8 mouse cellular contexts compared by ENCODE assay signal in genomic region chr16:45843351-45843891, GRCm38 (mm10).
A peak's percentile ranks its signal among the peaks of the same experiment; 100 is the strongest.
DNase-seq lines count a peak whose midpoint lies in the region; ATAC-seq and TF ChIP-seq lines count a peak whose summit lies in the region.

No protein-coding gene starts in this region.

- peak; percentile 5 to 17 for DNase-seq in layer of hippocampus, postnatal 10 days (ENCODE audit: low spot score in 2 of 2)
- DNase-seq in layer of hippocampus, adult 8-10 months (ENCODE audit: low spot score in 2 of 2): no peak
- peak; percentile 66 for DNase-seq in embryonic facial prominence, embryonic 11.5 days (ENCODE audit: low spot score)
- DNase-seq in lung, postnatal 14 days: peak; percentile 67
- no peak for DNase-seq in left cerebral cortex, adult 18-20 months (ENCODE audit: low spot score in 2 of 2)

- no peaks in the 10 kb centered on the region for H3K4me1 ChIP-seq in embryonic facial prominence, embryonic 11.5 days (ENCODE audit: control insufficient read depth, insufficient read depth, low read length)
- peaks cover 51% of the 10 kb centered on the region for H3K4me1 ChIP-seq in heart, embryonic 13.5 days
- peaks cover 50% of the 10 kb centered on the region for H3K4me1 ChIP-seq in kidney, embryonic 15.5 days
- H3K4me1 ChIP-seq in testis, adult 2 months (ENCODE audit: control insufficient read depth, insufficient read depth, low read length): peaks cover 3% of the 10 kb centered on the region; the same call in 1 of the 2 replicates

- H3K27me3 ChIP-seq in embryonic facial prominence, embryonic 11.5 days (ENCODE audit: control insufficient read depth, insufficient read depth, low read length): no peaks in the 10 kb centered on the region
- H3K27me3 ChIP-seq in heart, embryonic 13.5 days (replicated peaks): no peaks in the 10 kb centered on the region
- no peaks in the 10 kb centered on the region for H3K27me3 ChIP-seq in kidney, embryonic 15.5 days
- H3K27me3 ChIP-seq in testis, adult 2 months (ENCODE audit: control insufficient read depth, insufficient read depth, low read length): no peaks in the 10 kb centered on the region

- H3K27ac ChIP-seq in embryonic facial prominence, embryonic 11.5 days (replicated peaks; ENCODE audit: low read depth, low read length): peak overlapping the region; percentile 72
- H3K27ac ChIP-seq in heart, embryonic 13.5 days (replicated peaks): peak overlapping the region; percentile 93
- H3K27ac ChIP-seq in kidney, embryonic 15.5 days: peak overlapping the region; percentile 92
- H3K27ac ChIP-seq in testis, adult 2 months (ENCODE audit: control insufficient read depth, insufficient read depth, low read depth, low read length): peak overlapping the region; percentile 41

- no peaks in the 10 kb centered on the region for H3K9me3 ChIP-seq in embryonic facial prominence, embryonic 11.5 days (replicated peaks; ENCODE audit: control insufficient read depth, low read length)
- H3K9me3 ChIP-seq in heart, embryonic 13.5 days: no peaks in the 10 kb centered on the region
- H3K9me3 ChIP-seq in kidney, embryonic 15.5 days (replicated peaks): no peaks in the 10 kb centered on the region

- TF ChIP-seq CTCF in testis, adult 2 months (IDR thresholded peaks at IDR 0.05; ENCODE audit: control insufficient read depth, insufficient read depth, insufficient replicate concordance, low read depth, low read length): no peak

- peak overlapping the region; percentile 77 for H3K4me2 ChIP-seq in embryonic facial prominence, embryonic 11.5 days (ENCODE audit: low read depth, low read length)
- H3K4me2 ChIP-seq in heart, embryonic 13.5 days: peak overlapping the region; percentile 80
- peak overlapping the region; percentile 87 for H3K4me2 ChIP-seq in kidney, embryonic 15.5 days

- H3K36me3 ChIP-seq in embryonic facial prominence, embryonic 11.5 days (replicated peaks; ENCODE audit: control insufficient read depth, insufficient read depth, low read depth, low read length): no peaks in the 10 kb centered on the region
- peaks cover 4% of the 10 kb centered on the region; the same call in 1 of the 2 replicates for H3K36me3 ChIP-seq in heart, embryonic 13.5 days
- no peaks in the 10 kb centered on the region for H3K36me3 ChIP-seq in kidney, embryonic 15.5 days
- H3K36me3 ChIP-seq in testis, adult 2 months (ENCODE audit: control insufficient read depth, insufficient read depth, low read length): no peaks in the 10 kb centered on the region

- H3K9ac ChIP-seq in embryonic facial prominence, embryonic 11.5 days (replicated peaks; ENCODE audit: low read length): peak overlapping the region; percentile 90
- H3K9ac ChIP-seq in heart, embryonic 13.5 days: peak overlapping the region; percentile 99
- H3K9ac ChIP-seq in kidney, embryonic 15.5 days: peak overlapping the region; percentile 81

- ATAC-seq in embryonic facial prominence, embryonic 11.5 days (replicated peaks; ENCODE audit: insufficient number of reproducible peaks, low FRiP score, low TSS enrichment, low read depth): peak; percentile 5; the same call in 1 of the 2 replicates
- ATAC-seq in heart, embryonic 13.5 days (ENCODE audit: extremely low read depth, insufficient number of reproducible peaks, low FRiP score, low TSS enrichment): no peak; the same call in 1 of the 2 replicates
- ATAC-seq in kidney, embryonic 15.5 days (replicated peaks; ENCODE audit: low FRiP score): peak; percentile 5; the same call in 1 of the 2 replicates

- WGBS in embryonic facial prominence, embryonic 11.5 days: under 1% methylated on average over 16 of the region's 16 CpGs
- WGBS in heart, embryonic 13.5 days: 2% methylated on average over 16 of the region's 16 CpGs
- under 1% methylated on average over 16 of the region's 16 CpGs for WGBS in kidney, embryonic 15.5 days

- TF ChIP-seq POLR2A in testis, adult 2 months (IDR thresholded peaks at IDR 0.05; ENCODE audit: control insufficient read depth, low read depth, low read length): no peak

- peak overlapping the region; percentile 73 for H3K4me3 ChIP-seq in embryonic facial prominence, embryonic 11.5 days (ENCODE audit: low read depth, low read length)
- H3K4me3 ChIP-seq in heart, embryonic 13.5 days: peak overlapping the region; percentile 89
- peak overlapping the region; percentile 67 for H3K4me3 ChIP-seq in kidney, embryonic 15.5 days (replicated peaks)
- H3K4me3 ChIP-seq in testis, adult 2 months (ENCODE audit: control insufficient read depth, low read depth, low read length): peak overlapping the region; percentile 74

Comparison
In these comparisons a context has a peak if more than half of its experiments do, and no peak if none do; other contexts are left out.
1. DNase-seq: peak in layer of hippocampus, postnatal 10 days (2 of 2), embryonic facial prominence, embryonic 11.5 days (single experiment) and lung, postnatal 14 days (single experiment); none in layer of hippocampus, adult 8-10 months (0 of 2) and left cerebral cortex, adult 18-20 months (0 of 2).
2. H3K27ac ChIP-seq: peak in every context shown above with its lines; median percentile 93 in heart, embryonic 13.5 days; 92 in kidney, embryonic 15.5 days; 72 in embryonic facial prominence, embryonic 11.5 days; 41 in testis, adult 2 months.
3. Peak in every context shown above with its lines, with median percentiles within 50 percentile points of each other: H3K4me2 ChIP-seq, H3K4me3 ChIP-seq and H3K9ac ChIP-seq.